ENCODE assay signal across 14 mouse cellular contexts in the genomic region with DNA sequence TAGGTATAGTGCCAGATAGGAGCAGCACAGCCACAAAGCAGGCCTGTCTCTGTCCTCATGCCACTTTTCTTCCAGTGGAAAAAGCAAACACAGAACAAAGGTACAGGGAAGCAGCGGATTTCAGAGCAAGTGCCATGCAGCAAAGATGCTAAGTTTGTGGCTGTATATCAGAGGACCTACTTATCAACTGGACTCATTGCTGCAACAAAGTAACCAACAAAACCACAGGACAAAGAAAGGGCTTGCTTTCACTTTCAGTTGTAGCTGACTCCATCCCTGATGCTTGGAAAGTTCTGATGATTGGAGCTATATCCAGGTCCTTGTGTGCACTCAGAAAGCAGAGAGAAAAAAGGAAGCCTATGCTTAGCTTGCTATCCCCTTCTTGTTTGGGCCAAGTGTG.
"Had no signal": no experiment of that assay in that cellular context is flagged by ENCODE, and none has a peak within 500 bp of the region (broad histone marks: within the 10 kb centered on the region; RNA-seq: fewer than 3 reads in every experiment).

No protein-coding gene starts in this region.

- H3K4me1 ChIP-seq: limb, embryonic 12.5 days; liver, embryonic 13.5 days; lung, embryonic 15.5 days; midbrain, embryonic 15.5 days; neural tube, embryonic 12.5 days had no signal

- H3K9me3 ChIP-seq: limb, embryonic 12.5 days; liver, embryonic 13.5 days; lung, embryonic 15.5 days; midbrain, embryonic 15.5 days; neural tube, embryonic 12.5 days had no signal

- DNase-seq: kidney, adult 8-10 months; kidney, postnatal 36 days; liver; liver, embryonic 13.5 days; liver, postnatal 0 days; lung, postnatal 14 days; right cerebral cortex, postnatal 25 days; thymus, adult 18-20 months; thymus, postnatal 14 days had no signal

- H3K36me3 ChIP-seq: limb, embryonic 12.5 days; liver, embryonic 13.5 days; lung, embryonic 15.5 days; midbrain, embryonic 15.5 days; neural tube, embryonic 12.5 days had no signal

- H3K4me3 ChIP-seq: limb, embryonic 12.5 days; liver, embryonic 13.5 days; lung, embryonic 15.5 days; midbrain, embryonic 15.5 days; neural tube, embryonic 12.5 days had no signal

- H3K27me3 ChIP-seq: limb, embryonic 12.5 days; liver, embryonic 13.5 days; lung, embryonic 15.5 days; midbrain, embryonic 15.5 days; neural tube, embryonic 12.5 days had no signal

- H3K27ac ChIP-seq: limb, embryonic 12.5 days; liver, embryonic 13.5 days; lung, embryonic 15.5 days; macrophage; midbrain, embryonic 15.5 days; neural tube, embryonic 12.5 days had no signal
